Mouse (Mus musculus): ENCODE measurements at regions not wholly inside any gene's neighbourhood (a gene's known extent, or its start where the extent isn't known, plus 50 kb on each side); places are given as distances from the start of the nearest gene placed in this dataset.

DNA sequence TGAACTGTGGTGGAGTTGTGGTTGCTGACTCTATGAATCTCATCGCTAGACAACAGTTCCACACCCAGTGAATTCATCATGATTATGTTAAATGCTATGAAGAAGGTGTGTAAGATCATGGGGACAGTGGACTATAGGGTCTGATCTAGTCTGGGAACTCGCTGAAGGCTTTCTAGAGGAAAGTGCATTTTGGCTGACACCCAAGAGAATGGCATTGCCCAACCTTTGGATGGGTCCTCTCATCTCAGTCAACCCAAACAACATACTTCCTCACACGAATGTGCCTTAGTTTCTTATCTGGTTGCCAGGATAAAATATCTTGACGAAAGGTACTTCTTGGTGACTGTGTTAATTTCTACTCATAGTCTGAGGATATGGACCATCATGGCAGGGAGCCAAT is 112.9 kb upstream of the Ado start:
- DNase-seq: no peak

DNA sequence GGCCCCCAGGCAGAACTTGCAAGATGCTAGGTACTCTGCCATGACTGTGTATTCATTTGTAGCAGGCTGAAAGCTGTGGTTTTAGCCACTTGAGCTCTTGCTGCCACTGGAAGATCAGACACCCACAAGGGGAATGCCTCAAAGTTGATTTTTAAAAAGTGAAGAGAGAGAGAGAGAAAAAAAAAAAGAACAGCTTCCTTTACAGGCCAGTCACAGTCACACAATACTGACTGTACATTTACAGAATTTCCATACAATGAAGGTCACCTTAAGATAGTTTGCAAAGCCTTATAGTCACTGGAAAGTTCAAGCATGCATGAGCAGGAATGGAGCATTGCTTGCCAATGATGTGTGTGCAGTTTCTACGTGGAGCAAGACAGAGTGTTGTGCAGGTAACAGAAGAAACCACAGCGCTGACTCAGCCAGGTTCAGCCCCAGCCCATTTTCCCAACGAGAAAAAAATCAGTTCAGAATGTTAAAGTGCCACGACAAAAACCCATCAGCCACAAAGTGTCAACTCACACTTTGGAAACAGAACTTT is 109.3 kb upstream of the Ado start:
- no peak for DNase-seq

DNA sequence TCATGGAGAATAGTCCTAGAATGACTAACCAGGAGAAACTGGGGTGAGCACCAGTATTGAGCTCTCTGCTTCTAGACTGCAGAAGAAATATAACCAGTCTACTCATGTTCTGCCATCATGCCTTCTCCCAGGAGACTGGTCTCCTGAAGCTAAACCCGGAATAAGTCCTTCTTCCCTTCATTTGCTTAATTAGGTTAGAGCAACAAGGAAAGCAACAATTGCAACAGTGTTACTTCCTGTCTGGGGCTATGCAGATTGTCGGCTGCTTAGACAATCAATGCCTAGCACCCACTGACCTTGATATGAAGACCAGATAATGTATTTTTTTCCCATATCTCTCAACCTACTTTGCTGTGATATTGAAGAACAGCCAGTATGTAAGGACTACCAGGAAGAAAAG is 108.5 kb upstream of the Ado start:
- DNase-seq: no peak

DNA sequence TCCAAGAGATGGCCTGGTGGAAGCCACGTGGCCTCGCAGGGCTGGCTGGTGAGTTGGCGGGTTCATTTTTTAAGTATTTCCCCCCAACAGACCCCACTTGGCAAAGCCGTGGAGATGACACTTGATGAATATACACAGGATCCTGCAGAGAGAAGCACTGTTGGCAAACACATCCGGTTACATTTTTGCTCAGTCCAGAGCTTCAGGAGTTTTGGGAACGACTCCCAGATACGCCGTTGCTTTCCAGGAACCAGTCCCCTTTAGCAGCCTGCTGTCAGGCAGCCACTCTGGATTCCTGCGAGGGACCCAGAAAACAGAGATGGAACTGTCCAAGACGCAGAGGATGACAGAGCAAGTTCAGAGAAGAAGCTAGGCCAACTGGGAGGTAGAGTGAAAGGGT is 105.8 kb upstream of the Ado start:
- no peak for DNase-seq

DNA sequence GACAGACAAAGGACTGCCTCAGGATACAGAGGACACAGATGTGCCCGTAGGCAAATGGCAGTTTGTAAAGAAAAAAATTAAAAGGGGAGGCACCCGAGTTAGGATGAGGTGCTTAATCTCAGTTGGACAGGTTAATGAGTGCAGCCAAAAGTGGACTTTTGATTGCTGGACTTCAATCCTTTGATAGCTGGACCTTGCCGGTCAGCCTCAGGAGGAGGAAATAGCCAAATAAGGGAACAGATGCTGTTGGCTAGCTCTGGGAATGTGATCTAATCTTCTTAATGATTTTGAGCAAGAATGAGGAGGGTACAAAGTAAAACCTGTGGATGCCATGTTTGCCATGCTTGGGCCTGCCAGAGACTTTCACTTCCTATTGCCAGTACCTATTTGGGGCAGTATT is 103.5 kb upstream of the Ado start:
- no peak for DNase-seq

DNA sequence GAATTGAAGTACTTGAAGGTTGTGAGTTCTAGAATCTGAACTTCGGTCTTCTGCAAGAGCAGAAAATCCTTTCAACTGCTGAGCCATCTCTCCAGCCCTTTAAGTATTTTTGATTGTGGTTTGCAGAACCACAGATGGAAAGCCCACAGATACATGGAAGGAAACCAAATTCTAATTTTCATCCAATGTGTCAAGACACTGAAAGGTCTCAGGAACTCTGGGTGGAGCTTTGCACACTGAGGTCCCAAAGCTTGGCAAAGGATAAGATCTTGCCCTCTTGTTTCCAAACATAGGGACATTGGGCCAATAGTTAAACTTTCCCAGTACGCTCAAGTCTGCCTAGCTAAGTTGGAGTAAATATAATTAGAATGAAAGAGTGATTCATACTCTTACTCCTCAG is 102.6 kb upstream of the Ado start:
- DNase-seq: no peak

DNA sequence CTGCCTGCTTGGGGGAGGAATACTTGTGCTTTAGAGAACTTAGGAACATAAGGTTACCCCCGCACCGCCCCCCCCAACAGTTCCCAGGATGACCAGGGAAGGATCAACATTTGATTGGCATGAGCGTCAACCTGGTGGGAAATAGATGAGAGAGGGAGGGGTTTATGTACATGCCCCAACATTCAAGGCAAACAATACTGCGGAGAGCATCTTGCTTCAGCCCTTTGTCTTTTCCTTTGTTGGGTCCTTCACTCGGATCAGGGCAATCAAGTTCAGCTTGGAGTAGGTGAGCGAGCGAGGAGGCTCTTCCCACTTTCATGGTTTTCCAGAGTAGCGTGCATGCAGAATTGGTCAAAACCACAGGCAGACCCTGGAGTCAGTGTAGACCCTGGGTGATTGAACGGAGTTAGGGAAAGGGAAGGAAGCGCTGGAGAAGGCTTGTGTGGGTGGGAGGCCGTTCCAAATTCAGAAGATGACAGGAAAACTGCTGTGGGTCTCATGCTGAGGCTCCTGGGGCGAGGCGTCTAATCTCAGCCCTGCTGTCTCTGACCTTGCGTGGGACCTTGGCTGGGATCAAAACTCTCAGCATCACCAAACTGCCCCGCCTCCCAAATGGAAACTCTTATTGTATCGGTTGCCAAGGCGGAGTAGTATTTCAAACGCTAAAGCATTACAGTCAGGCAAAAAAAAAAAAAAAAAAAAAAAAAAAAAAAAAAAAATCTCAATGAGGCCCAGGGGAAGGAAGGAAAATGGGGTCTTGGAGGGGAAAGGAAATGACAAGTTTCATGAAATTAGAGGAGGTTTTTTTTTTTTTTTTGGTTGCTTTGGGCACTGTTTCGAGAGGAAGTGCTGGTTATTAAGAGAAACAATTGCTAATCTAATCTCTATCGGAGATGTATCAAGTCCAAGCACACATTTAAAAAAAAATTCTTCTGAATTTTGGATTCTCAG is 99.3 kb upstream of the Ado start:
- DNase-seq: no peak

DNA sequence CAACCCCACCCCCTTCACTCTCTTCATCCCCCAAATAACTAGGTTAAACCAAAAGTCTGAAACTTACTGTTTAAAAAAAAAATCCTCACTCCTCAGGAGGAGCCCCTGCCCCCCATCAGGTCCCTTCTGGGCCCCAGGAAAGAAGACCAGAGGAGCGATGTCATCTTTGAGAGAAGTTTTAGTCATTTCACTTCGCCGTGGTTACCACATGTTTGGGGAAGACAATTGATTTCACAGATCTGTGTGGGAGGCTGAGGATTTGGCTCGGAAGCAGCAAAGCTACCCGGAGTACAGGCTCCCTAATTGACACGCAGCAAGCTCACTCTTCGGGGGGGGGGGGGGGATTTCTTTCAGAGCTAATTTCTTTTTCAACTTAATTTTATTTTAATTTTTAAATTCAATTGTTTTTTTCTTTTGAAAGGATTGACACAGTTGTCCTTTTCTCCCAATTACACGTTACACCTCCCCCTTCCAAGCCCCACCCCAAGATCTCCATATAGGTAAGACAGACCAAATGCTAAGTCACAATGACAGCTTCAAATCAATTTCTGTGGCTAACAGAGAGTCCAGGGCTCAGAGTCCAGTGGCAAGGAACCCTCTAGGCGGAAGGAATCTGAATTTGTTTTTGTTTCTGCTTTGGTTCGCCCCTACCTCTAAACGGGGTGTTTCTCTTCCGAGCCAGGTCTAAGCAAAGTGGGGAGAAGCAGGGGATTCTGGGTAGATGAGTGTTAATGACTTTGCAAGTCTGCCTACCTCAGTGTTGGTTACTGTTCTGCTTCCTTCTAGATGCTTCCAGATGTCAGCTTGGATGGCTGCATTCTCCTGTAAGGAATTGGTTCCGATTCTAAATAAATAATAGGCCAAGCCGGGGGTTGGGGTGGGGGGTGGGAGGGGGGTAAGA is 98.2 kb upstream of the Ado start:
- peak in 1 of 2 experiments; percentile 45 for DNase-seq

DNA sequence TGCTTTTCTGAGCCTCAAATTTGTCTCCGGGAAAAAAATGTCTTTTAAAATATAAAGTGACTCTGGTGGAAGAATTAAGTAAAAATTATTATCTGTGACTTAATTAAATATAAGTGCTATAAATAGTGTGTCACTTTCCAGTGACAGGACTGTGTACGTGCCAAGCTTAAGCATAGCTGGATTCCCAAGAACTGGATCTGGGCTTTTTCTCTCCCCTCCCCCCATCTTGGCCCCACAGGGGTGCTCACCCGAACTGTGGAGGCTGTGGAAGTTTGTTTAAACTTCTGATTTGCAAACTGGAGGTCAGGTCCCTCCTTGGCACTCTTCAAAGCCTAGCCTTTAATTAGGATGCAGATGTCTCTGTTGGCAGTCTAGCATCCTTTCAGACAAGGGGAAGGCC is 97.1 kb upstream of the Ado start:
- no peak for DNase-seq

DNA sequence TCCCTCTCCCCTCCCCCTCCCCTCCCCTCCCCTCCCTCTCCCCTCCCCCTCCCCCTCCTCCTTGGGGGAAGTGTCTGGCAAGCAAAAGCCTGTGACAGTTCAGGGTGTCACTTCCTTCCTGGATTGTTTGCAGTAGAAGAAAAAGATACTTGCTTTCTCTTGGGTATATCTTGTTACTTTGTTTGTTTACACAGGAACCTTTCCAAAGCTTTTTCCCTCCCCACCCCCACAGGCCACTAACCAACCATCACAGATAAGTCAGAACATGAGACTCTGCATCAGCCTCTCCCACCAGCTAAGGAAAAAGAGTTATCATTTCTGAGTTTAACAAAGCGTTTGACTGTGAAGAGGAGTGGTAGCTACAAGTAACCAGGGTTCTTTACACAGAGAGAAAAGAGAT is 95.5 kb upstream of the Ado start:
- DNase-seq: peak in 1 of 2 experiments; percentile 41

DNA sequence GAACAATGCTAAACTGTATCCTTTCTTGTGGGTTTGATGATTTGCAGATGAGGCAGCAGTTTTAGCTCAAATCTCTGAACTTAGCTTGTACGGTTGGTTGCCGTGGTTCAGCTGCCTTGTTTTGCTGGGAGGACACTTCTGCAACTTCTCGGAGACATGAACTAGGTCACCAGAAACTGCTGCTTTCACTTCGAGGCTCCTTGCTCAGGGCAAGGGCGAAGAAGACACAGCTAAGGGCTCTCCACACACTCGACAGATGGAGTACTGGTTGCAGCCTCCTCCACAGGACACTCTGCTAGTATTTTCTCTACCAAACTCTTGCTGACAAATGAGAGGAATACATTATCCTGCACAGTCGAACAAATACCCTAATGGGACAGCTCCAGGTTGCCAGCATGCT is 94.9 kb upstream of the Ado start:
- DNase-seq: peak in 1 of 2 experiments; percentile 45

DNA sequence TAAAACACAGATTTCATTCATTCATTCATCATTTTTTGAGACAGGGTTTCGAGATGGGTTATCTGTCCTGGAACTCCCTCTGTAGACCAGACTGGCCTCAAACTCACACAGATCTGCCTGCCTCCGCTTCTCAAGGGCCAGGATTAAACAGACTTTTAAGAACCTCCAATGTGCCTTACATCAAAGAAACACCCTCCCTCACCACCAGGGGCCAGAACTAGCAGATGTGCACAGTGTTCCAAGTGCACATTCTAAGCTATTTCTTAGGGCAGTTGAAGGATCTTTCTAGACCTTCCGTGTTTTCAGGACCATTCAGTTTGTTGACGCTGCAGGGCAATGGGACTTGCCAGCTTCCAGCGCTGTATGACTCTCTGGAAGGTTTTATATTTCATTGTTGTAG is 88.6 kb upstream of the Ado start:
- no peak for DNase-seq

DNA sequence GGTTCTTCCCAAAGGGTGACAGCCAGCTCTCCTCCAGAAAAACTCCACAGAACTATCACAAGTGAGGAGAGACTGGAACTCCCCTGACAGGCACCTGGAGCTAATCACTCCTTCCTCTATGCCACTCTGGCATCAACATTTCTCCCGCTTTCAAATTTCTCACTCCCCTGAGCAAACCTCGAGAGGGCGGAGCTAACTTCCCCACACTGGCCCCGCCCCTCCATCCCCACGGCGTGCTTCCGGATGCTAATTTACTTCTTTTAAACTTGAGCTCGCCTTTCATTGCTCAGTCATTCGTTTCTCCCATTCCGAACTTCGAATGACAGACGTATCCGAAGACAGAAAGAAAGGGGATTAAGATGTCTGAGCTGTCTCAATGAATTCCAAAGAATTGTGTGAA is 87.8 kb upstream of the Ado start:
- peak; percentile 48 to 57 for DNase-seq

DNA sequence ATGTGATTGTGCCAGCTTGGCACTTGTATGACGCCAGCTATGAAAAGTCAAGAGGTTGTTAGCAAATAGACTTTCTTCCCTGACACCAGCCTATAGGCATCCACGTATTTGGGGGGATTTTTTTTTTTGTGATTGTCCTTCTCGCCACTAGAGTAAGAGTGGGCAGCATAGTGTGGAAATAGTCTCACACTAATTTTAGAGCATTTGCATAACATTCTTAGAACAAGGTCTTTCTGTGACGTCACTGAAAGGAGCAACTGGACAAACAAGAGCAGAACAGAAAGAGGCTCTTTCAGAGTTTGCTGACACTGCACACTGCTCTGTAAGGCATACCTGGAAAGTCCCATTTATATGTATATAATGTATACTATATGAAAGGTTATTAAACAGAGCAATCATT is 86.0 kb upstream of the Ado start:
- DNase-seq: no peak

DNA sequence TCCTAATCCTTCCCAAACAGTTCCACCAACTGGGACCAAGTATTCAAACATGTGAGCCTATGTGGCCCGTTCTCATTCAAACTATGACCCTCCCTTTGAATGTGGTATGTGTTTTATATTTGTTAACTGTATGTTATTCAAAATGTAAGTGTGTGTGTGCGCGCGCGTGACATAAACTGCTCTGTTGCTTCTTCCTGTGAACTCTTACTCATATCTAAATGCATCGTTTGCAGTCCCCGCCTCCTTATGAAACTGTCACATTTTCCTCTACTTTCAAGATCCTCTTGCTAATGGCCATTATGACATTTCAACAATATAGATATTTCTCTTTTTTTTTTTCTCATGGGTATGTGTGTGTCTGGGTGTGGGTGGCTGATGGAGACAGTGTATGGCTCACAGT is 84.3 kb upstream of the Ado start:
- no peak for DNase-seq

DNA sequence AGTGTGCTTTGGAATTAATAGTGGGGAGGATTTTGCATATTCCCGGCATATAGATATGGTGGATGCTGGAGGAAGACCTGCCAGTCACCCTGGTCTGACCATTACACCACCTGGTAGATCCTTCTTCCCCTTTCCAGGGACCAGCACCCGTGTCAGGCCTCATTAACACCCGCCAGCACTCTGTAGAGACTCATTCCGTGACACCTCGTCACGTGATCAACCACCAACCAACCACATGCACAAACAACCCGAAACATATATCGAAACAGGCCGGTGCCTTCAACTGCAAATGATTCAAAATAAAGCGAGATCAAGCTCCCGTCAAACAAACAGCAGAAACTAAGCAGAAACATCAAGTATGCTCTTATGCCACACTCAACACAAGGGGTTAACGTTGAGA is 74.6 kb upstream of the Ado start:
- no peak for DNase-seq

DNA sequence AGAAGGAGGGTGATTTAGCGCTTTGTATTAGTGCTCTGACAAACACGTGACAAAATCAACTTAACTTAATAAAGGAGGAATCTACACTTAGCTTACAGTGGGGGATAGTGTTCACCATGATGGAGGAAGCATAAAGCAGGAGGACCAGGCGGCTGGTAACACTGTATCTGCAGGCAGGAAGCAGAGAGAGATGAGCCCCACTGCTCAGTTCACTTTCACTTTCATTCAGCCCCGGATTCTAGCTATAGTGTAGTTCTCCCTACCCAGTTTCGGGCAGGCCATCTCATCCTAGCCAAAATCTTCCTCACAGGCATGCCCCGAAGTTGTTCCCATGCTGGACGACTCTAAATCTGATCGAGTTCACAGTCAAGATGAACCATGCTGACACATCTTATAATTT is 71.3 kb upstream of the Ado start:
- DNase-seq: no peak

DNA sequence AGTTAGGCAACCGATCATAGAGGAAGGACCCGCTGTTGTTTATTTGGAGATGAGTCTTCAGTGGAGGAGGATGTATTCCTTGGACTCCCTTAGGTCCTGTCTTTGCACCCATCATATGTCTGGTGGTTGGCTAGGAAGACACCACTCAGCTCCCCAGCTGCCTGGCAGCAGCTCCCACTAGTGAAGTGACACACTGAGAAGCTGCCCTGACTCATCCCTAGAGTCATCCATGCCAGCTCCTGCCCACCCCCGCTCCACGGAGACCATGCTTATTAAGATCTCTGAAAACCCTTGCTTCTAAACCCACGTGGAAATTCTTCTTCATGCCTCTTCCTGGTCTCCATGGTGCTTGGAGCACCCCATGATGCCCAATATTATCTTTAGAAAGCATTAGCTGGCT is 69.4 kb upstream of the Ado start:
- no peak for DNase-seq

DNA sequence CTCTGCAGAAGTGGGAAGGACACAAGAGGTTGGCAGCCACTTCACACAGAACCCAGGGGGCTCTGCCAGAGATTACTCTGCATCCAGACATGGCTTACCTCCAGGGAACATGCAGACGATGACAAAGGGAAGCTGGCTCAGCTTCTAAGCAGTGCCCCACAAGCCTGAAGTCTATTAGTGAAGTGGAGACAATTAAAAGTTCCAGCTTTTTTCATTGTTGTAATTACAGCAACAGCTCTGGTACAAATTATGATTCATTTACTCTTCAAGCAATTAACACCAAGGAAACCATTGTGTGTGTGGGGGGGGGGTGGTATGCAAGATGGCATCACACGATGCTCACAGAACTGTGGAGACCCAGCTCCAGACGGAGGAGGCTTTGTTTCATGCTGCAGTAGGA is 66.3 kb upstream of the Ado start:
- DNase-seq: no peak

DNA sequence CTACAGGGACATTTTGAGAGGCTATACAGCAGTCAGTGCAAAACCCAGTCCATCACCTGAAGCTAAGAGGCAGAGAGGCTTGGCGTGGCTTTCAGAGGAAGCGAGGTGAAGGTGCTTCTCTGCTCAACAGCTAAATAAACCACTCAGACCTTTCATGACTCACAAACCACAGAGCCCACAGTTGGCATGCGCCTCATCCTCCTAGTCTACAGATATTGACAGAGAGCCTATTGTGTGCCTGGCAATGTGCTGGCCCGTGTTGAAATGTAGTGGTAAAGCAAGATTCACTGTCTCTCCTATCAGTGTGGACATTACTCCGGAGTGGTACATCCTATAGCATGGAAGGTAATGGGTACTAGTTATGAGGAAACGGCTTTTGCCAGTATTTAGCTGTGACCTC is 61.9 kb upstream of the Ado start:
- peak in 1 of 2 experiments; percentile 17 for DNase-seq

DNA sequence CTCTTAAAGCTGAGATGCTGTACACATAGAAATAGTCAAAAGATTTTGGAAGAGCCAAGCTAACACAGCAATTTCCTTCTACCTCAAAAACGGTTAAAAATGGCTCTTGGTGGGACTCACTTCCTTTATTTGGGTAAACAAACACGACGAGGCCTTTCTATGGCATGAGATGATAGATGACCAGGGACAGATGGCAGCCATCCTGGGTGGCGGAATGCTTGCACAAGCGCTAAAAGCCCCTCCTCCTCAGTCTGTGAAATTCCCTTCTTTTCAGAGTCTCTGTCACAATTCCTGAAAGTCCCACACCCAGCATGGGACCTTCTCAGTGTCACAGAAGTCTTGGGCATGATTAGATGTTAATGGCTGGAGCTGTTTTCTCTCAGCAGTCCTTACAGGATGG is 59.3 kb upstream of the Ado start:
- DNase-seq: no peak

DNA sequence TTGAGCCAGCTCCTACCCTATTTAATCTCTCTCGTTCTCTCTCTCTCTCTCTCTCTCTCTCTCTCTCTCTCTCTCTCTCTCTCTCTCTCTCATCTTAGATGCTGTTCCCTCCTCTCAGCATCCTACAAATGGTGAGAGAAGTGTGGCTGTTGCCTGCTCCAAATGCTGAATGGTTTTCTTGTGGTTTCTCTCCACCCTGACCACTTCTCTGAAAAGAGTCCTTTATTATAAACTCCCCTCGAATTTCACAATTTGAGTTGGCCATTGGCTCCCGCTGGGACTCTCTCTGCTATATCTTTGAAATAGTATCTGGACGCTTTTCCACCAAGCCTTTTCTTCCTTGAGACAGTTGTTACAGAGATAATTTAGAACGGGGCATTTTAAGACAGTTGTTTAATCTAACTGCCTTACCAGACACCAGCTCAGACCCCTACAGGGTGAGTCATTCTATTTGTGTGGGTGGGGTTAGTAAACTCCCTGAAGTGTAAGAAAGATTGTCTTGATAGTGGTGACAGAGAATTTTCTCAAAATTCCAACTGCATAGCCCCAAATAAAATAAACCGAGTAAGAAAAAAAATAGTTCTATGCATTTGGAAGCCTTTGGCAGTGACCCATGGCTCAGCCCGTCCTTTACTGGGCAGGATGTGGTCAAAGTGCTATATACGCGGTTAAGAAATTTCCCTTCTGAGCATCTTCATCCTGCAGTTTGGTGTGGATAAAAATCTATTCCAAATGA is 58.7 kb upstream of the Ado start:
- DNase-seq: no peak

DNA sequence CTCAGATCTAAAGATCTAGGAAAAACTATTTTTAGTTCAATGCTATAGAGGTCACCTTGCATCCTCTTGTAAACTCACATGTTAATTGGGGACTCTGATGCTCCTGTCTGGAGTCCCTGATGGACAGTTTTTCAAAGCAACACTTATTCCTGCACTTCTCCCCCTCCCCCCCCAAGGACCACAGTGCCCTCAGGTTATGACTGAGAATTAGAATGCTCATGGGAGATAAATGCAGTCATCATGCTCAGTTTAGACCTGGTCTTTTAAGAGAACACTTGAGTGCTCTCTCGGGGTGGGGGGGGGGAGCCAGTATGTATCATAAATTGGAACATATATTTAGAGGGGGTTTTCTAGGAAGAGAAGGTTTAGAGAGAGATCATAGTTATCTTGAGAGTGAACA is 58.0 kb upstream of the Ado start:
- DNase-seq: no peak

All from thymus, adult 18-20 months (tissue).